Mouse (Mus musculus): ENCODE data around the gene Trak1.

GRCm38 (mm10) chr9:121392427-121392826 is 95.1 kb downstream of the Trak1 start:
- TF ChIP-seq CTCF (IDR thresholded peaks at IDR 0.05; ENCODE audit: low read depth) (peak; percentile 85), EP300 (IDR thresholded peaks at IDR 0.05; ENCODE audit: low read depth) (no peak)

Measured in liver, postnatal 0 days (tissue).